Mouse (Mus musculus) brain, adult 2 months (tissue): ENCODE measurements at regions not wholly inside any gene's neighbourhood (a gene's known extent, or its start where the extent isn't known, plus 50 kb on each side); places are given as distances from the start of the nearest gene placed in this dataset.
A peak's percentile ranks its signal among the peaks of the same experiment; 100 is the strongest.

ENCODE experiments used
- DNase-seq: peaks from one replicate; pipeline ENCODE4 v3.0.0; 2011; ENCODE audit warnings: low read depth, low spot score

DNA sequence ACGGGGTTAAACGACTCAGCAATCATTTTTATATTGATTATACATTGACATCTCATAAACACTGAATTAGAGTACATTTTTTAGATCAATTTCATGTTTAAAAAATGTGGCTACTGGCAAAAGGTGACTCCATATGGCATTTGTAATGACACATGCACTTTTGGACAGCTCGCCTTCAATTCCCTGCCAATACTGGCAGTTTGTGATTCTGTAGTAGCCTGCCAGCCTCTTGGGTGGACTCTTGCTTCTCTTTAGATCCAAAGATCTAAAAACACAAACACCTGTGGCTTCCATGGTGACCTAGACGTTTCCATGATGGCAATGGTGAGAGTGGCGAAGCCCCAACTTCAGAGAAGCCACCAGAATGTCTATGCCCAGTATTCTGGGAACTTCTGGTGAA, 83.1 kb upstream of the Pcdh8 start:
- DNase-seq = peak; percentile 83

- DNase-seq = no peak
These were observed 81.6 kb upstream of the Pcdh8 start for GRCm38 (mm10) chr14:79852683-79853082.

GRCm38 (mm10) chr14:79851795-79852194, 80.7 kb upstream of the Pcdh8 start:
- no peak for DNase-seq

DNA sequence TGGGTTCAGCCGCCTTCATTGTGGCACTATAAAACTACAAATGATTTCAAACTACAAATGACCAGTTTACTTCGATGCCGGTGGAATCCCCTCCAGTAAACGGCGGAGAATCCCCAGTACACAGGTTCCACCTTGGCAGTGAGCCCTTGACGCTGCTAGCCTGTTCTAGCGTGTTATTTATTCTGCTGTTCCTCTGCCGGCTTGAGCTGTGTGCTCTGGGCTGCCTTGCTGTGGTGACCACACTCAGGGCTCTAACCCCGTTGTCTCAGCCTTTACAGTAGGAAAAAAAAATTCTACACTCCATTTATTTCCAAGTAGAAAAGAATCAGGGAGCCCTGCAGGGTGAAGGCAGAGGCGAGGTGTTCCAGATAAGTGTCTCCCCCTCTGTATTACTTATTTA, 80.1 kb upstream of the Pcdh8 start:
- DNase-seq = no peak

GRCm38 (mm10) chr14:79849617-79850435, 78.7 kb upstream of the Pcdh8 start:
- no peak for DNase-seq

DNA sequence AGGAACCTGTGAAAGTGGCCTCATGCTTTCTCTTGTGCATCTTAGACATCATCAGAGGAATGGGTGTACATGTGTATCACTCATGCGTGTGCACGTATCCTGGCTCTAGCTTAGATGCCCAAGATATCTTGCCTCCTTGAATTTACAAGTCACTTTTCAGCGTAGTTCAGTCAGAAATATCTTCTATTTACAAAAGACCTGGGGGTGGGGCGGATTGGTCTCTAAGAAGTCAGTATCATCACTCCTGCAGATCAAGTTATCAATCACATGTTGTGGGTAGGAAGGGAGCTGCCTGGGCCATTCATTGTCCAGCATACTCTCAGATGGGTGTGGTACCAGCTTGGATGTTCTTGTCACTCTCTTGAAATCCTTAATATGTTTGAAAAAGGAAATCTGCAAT, 77.0 kb upstream of the Pcdh8 start:
- DNase-seq = no peak

DNA sequence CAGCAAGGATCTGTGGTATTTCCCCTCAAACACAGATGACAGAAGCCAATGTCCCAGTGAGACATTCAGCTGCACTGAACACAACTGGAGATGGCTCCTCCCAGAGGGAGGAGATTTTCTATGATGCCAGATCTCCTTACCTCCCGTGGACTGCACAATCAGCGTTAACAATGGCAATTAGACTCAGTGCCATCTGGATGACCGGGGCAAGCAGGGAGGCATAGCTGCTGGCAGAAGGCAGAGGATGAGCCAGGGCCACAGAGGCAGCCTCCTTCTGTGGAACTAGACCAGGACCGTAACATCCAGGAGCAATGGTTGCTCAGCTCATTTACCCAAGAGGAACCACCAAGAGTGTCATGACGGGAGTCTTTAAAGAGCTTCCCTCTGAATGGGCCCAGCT, 73.2 kb upstream of the Pcdh8 start:
- DNase-seq = no peak

DNA sequence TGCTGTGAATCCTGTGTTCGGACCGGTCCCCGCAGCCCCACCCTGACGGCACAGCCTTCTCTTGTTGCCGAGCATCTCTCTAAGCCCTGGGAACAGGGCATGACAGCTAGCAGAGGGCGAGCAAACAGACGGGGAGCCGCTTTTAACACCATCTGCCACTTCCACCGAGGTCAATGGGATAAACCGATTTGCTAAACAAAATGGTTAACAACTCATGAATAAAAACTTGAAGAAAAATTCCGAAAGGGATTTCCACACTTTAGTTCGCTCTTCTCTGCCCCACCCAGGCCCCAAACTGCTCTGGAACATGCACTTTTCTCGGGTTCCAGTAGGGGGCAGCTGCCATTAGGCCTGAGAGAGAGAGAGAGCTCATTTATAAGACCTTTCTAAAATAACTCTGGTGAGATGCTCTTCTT, 72.0 kb upstream of the Pcdh8 start:
- DNase-seq = peak; percentile 51

GRCm38 (mm10) chr14:79842734-79843133, 71.6 kb upstream of the Pcdh8 start:
- no peak for DNase-seq

DNA sequence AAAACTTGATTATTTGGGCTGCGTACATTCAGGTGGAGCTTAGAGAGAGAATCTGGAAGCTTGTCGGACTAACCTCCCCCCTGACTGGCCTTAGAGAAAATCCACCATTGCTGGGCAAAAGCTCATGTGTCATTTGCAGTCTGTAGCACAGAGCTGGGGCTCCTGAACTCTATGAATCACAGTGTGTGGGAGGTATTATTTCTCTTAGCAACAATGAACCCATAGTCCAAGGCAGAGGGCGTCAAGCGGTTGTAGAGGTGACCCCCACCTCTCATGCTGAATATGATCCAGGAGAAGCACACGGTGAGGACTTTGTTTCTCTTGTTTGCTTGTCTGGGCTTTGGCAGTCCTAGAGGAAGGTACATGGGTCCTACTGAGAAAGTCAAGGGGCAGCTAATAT, 66.0 kb upstream of the Pcdh8 start:
- DNase-seq = no peak

GRCm38 (mm10) chr14:79836186-79836585, 65.1 kb upstream of the Pcdh8 start:
- no peak for DNase-seq

GRCm38 (mm10) chr14:79824670-79825446, 53.7 kb upstream of the Pcdh8 start:
- DNase-seq = peak; percentile 62

GRCm38 (mm10) chr14:79822453-79823117, 51.5 kb upstream of the Pcdh8 start:
- no peak for DNase-seq

- no peak for DNase-seq
These were observed 50.9 kb upstream of the Pcdh8 start for GRCm38 (mm10) chr14:79822011-79822435.

DNA sequence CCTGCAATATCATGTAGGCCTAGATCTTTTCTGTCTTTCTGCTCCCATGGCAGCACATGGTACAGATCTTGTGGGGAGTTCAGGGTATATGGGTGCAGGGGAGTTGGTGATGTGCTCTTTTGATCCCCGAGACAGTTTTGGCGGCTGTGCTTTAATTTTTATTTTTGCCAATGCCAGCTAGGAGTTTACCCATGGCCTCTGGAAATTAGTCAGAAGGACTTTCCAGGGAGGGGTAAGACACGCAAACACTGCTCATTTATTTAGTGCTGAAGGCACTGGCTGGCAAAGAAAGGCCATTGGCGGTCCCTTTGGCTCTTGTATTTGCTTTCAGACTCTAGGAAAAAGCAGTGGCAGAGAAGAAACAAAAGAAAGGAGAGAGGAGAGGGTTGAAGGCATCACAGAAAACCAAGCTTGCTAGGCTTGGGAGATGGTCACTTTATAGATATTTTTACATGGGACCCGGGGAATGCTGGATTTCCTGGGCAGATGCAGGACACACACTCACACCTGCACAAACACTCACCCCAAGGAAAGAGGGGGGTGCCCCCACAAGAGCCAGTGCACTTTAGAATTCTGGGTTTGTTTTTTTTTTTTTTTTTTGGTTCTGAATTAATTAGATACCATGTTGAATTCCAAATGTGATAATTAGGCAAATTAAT, 50.4 kb upstream of the Pcdh8 start:
- no peak for DNase-seq
